Mouse (Mus musculus): ENCODE measurements around the gene Rnd2. TPM values are rescaled to one million over a fixed set of nuclear protein-coding genes. Genes with fewer than 3 reads are reported as not detected.
"Not testable (repeated sequence)": the region's sequence is repeated elsewhere in the genome, so short reads cannot be mapped to it uniquely, and the experiment has no call there.

Rnd2 gene
- total RNA-seq, 1 experiment = 10.4 TPM

GRCm38 (mm10) chr11:101465869-101466551, 1.2 kb downstream of the Rnd2 start, which contains the start of gene Vat1:
Gene Vat1, minus strand, starts transcription at chr11:101466230.
- peaks cover 14% of the 10 kb centered on the region for H3K36me3 ChIP-seq (ENCODE audit: control insufficient read depth, insufficient read depth, low read length, poor library complexity, severe bottlenecking)
- peaks cover 11 to 29% of the 10 kb centered on the region in 2 experiments for H3K4me1 ChIP-seq (ENCODE audit: control insufficient read depth in 2 of 2, insufficient read depth in 2 of 2, low read length in 2 of 2, poor library complexity in 1 of 2)
- H3K4me3 ChIP-seq (ENCODE audit: insufficient read depth in 1 of 2, low read depth in 1 of 2, low read length in 2 of 2, poor library complexity in 1 of 2, severe bottlenecking in 1 of 2) = peak within 1 kb of the TSS; percentile 77 to 79
- DNase-seq (ENCODE audit: low read depth, low spot score) = no peak
- H3K9ac ChIP-seq (ENCODE audit: insufficient read depth, low read depth, low read length, poor library complexity, severe bottlenecking) = peak within 1 kb of the TSS; percentile 74
- peak within 1 kb of the TSS; percentile 82 for H3K27ac ChIP-seq (ENCODE audit: insufficient read depth, low read depth, low read length, poor library complexity, severe bottlenecking)
- in situ Hi-C loops (cut with MboI; ENCODE audit: low sequenced_read_pairs in 2 of 2, unreplicated experiment in 2 of 2) = no loop called here
- no peaks in the 10 kb centered on the region for H3K9me3 ChIP-seq (ENCODE audit: control insufficient read depth, insufficient read depth, low read depth, low read length)
- TF ChIP-seq MAFK (IDR thresholded peaks at IDR 0.05; ENCODE audit: insufficient read depth, low read depth, low read length) = no peak
- TF ChIP-seq HCFC1 (IDR thresholded peaks at IDR 0.05; ENCODE audit: borderline replicate concordance, insufficient read depth, low read length) = no peak
- TF ChIP-seq ZC3H11A (IDR thresholded peaks at IDR 0.05; ENCODE audit: borderline replicate concordance, low read depth, low read length) = no peak
- no peak for TF ChIP-seq CHD2 (IDR thresholded peaks at IDR 0.05; ENCODE audit: low read depth, low read length)
- no peak for TF ChIP-seq ZNF384 (IDR thresholded peaks at IDR 0.05; ENCODE audit: low read depth, low read length)

- H3K4me3 ChIP-seq (ENCODE audit: insufficient read depth in 1 of 2, low read depth in 1 of 2, low read length in 2 of 2, poor library complexity in 1 of 2, severe bottlenecking in 1 of 2) = peak overlapping the region; percentile 77 to 79
- peaks cover 11 to 29% of the 10 kb centered on the region in 2 experiments for H3K4me1 ChIP-seq (ENCODE audit: control insufficient read depth in 2 of 2, insufficient read depth in 2 of 2, low read length in 2 of 2, poor library complexity in 1 of 2)
- H3K9me3 ChIP-seq (ENCODE audit: control insufficient read depth, insufficient read depth, low read depth, low read length); H3K9ac ChIP-seq (ENCODE audit: insufficient read depth, low read depth, low read length, poor library complexity, severe bottlenecking); DNase-seq (ENCODE audit: low read depth, low spot score); H3K36me3 ChIP-seq (ENCODE audit: control insufficient read depth, insufficient read depth, low read length, poor library complexity, severe bottlenecking); H3K27ac ChIP-seq (ENCODE audit: insufficient read depth, low read depth, low read length, poor library complexity, severe bottlenecking); in situ Hi-C loops (cut with MboI; ENCODE audit: low sequenced_read_pairs in 2 of 2, unreplicated experiment in 2 of 2): not testable (repeated sequence)
Observed at GRCm38 (mm10) chr11:101466552-101466950, 1.8 kb downstream of the Rnd2 start.

GRCm38 (mm10) chr11:101467477-101468262, 2.9 kb downstream of the Rnd2 start:
- Histone ChIP-seq H3K36me3 (ENCODE audit: control insufficient read depth, insufficient read depth, low read length, poor library complexity, severe bottlenecking) (no peaks in the 10 kb centered on the region), H3K4me1 (ENCODE audit: control insufficient read depth in 2 of 2, insufficient read depth in 2 of 2, low read length in 2 of 2, poor library complexity in 1 of 2) (peaks cover 11 to 27% of the 10 kb centered on the region in 2 experiments), H3K4me3 (ENCODE audit: insufficient read depth in 1 of 2, low read depth in 1 of 2, low read length in 2 of 2, poor library complexity in 1 of 2, severe bottlenecking in 1 of 2) (peak overlapping the region; percentile 79 to 90), H3K27ac (ENCODE audit: insufficient read depth, low read depth, low read length, poor library complexity, severe bottlenecking) (no peak overlapping the region), H3K9ac (ENCODE audit: insufficient read depth, low read depth, low read length, poor library complexity, severe bottlenecking) (peak overlapping the region; percentile 70), H3K9me3 (ENCODE audit: control insufficient read depth, insufficient read depth, low read depth, low read length) (no peaks in the 10 kb centered on the region)
- TF ChIP-seq ZNF384 (IDR thresholded peaks at IDR 0.05; ENCODE audit: low read depth, low read length) (no peak), ZC3H11A (IDR thresholded peaks at IDR 0.05; ENCODE audit: borderline replicate concordance, low read depth, low read length) (no peak), HCFC1 (IDR thresholded peaks at IDR 0.05; ENCODE audit: borderline replicate concordance, insufficient read depth, low read length) (0 out of 2 replicates have a peak, but pooled peaks have one; percentile 15), MAFK (IDR thresholded peaks at IDR 0.05; ENCODE audit: insufficient read depth, low read depth, low read length) (no peak), CHD2 (IDR thresholded peaks at IDR 0.05; ENCODE audit: low read depth, low read length) (no peak)
- in situ Hi-C loops (cut with MboI; ENCODE audit: low sequenced_read_pairs in 2 of 2, unreplicated experiment in 2 of 2) = no loop called here
- no peak for DNase-seq (ENCODE audit: low read depth, low spot score)

GRCm38 (mm10) chr11:101468263-101468688, 3.5 kb downstream of the Rnd2 start:
- H3K27ac ChIP-seq (ENCODE audit: insufficient read depth, low read depth, low read length, poor library complexity, severe bottlenecking) = no peak overlapping the region
- H3K9me3 ChIP-seq (ENCODE audit: control insufficient read depth, insufficient read depth, low read depth, low read length) = no peaks in the 10 kb centered on the region
- H3K9ac ChIP-seq (ENCODE audit: insufficient read depth, low read depth, low read length, poor library complexity, severe bottlenecking) = peak overlapping the region; percentile 59
- in situ Hi-C loops (cut with MboI; ENCODE audit: low sequenced_read_pairs in 2 of 2, unreplicated experiment in 2 of 2) = no loop called here
- no peak for TF ChIP-seq ZC3H11A (IDR thresholded peaks at IDR 0.05; ENCODE audit: borderline replicate concordance, low read depth, low read length)
- DNase-seq (ENCODE audit: low read depth, low spot score) = no peak
- peak overlapping the region; percentile 79 to 90 for H3K4me3 ChIP-seq (ENCODE audit: insufficient read depth in 1 of 2, low read depth in 1 of 2, low read length in 2 of 2, poor library complexity in 1 of 2, severe bottlenecking in 1 of 2)
- peaks cover 10 to 22% of the 10 kb centered on the region in 2 experiments for H3K4me1 ChIP-seq (ENCODE audit: control insufficient read depth in 2 of 2, insufficient read depth in 2 of 2, low read length in 2 of 2, poor library complexity in 1 of 2)
- H3K36me3 ChIP-seq (ENCODE audit: control insufficient read depth, insufficient read depth, low read length, poor library complexity, severe bottlenecking) = no peaks in the 10 kb centered on the region

Measured in ES-E14 (cell line).